Mouse (Mus musculus): ENCODE data around the gene Gm2035. TPM values are rescaled to one million over a fixed set of nuclear protein-coding genes. Genes with fewer than 3 reads are reported as not detected.

The Gm2035 gene
- total RNA-seq (2023): not detected

GRCm38 (mm10) chr12:87919721-87920120 is at the start of gene Gm2035:
Gm2035 (minus strand) TSS chr12:87919857.

GRCm38 (mm10) chr12:87953780-87954179 is 34.1 kb upstream of the Gm2035 start, which contains the start of gene Gm2042:
Gm2042 (plus strand) TSS chr12:87954080.

GRCm38 (mm10) chr12:87895070-87895469 is 24.6 kb downstream of the Gm2035 start, which contains the start of gene Gm2022:
Gm2022 (plus strand) TSS chr12:87895370.

GRCm38 (mm10) chr12:87873772-87874171 is 45.9 kb downstream of the Gm2035 start, which contains the start of gene Gm2016:
Gm2016 (plus strand) TSS chr12:87874072.

Other genes starting within 250 kb of the Gm2035 start
- gene Gm21319, start 144.1 kb downstream of the Gm2035 start, total RNA-seq (2023): not detected
- not detected for gene Gm21936, start 124.3 kb downstream of the Gm2035 start, total RNA-seq (2023)
- not detected for gene BB287469, start 103.3 kb downstream of the Gm2035 start, total RNA-seq (2023)
- not detected for gene Gm2001, start 77.5 kb downstream of the Gm2035 start, total RNA-seq (2023)
- not detected for gene Gm2016, start 45.8 kb downstream of the Gm2035 start, total RNA-seq (2023)
- gene Gm2022, start 24.5 kb downstream of the Gm2035 start, total RNA-seq (2023): not detected
- not detected for gene Gm2042, start 34.2 kb upstream of the Gm2035 start, total RNA-seq (2023)
- gene Gm2075, start 92.0 kb upstream of the Gm2035 start, total RNA-seq (2023): not detected
- gene Gm6803, start 98.9 kb upstream of the Gm2035 start, total RNA-seq (2023): not detected
- not detected for gene Gm2056, start 107.1 kb upstream of the Gm2035 start, total RNA-seq (2023)
- not detected for gene Gm16368, start 163.8 kb upstream of the Gm2035 start, total RNA-seq (2023)

Data from T-cell, adult 66 days (primary cell).